Mouse (Mus musculus): ENCODE measurements at regions not wholly inside any gene's neighbourhood (a gene's known extent, or its start where the extent isn't known, plus 50 kb on each side); places are given as distances from the start of the nearest gene placed in this dataset.

DNA sequence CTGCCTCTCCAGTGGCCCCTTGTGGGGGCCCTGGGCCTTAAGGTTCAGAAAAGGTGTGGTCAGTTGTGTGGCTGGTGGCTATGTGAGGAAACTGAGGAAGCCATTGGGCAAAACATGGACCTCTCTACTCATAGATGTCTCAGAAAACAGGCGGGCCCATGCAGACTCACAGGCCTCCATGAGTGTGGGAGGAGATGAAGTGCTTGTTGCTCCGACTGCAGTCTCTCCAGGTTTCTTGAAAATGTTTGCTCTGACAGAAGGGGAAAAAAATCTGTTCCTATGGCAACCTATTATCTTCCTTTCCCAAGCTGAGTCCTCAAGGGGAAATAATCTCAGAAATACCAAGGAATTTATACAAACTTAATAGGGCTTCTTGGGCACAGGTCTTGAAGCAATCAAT is 95.3 kb upstream of the Ywhaq start:
- TF ChIP-seq CTCF (IDR thresholded peaks at IDR 0.05; ENCODE audit: insufficient read depth, low read depth, low read length) (no peak), POLR2A (IDR thresholded peaks at IDR 0.05; ENCODE audit: insufficient read depth, low read depth, low read length) (no peak)
